Mouse (Mus musculus) intestine, postnatal 0 days (tissue): Measurements from ENCODE around the gene Ppfia3. TPM values are rescaled to one million over a fixed set of nuclear protein-coding genes. Genes with fewer than 3 reads are reported as not detected.
A peak's percentile ranks its signal among the peaks of the same experiment; 100 is the strongest.

ENCODE experiments used
- ATAC-seq: fragments of 200-750 bp; cut with Nextera tagmentation; 2 replicates; pipeline ENCODE4 v1.8.0; 2017; ENCODE audit warnings: mild to moderate bottlenecking, moderate TSS enrichment, moderate library complexity
- H3K27ac ChIP-seq: fragments of 300-500 bp; sonication (generic); 2 replicates; pipeline ENCODE4 v1.5.1; 2014; ENCODE audit warnings: mild to moderate bottlenecking, low read depth, low read length, moderate library complexity
- H3K27me3 ChIP-seq: fragments of 300-500 bp; sonication (generic); replicated peaks from 2 replicates; pipeline ENCODE4 v1.6.1; 2014; ENCODE audit warnings: low read length, mixed read lengths; ENCODE audit not compliant: control insufficient read depth, insufficient read depth
- H3K36me3 ChIP-seq: fragments of 300-500 bp; sonication (generic); 2 replicates; pipeline ENCODE4 v1.6.1; 2014; ENCODE audit warnings: mild to moderate bottlenecking, moderate library complexity; ENCODE audit not compliant: control insufficient read depth, insufficient read depth
- H3K4me1 ChIP-seq: fragments of 300-500 bp; sonication (generic); replicated peaks from 2 replicates; pipeline ENCODE4 v1.6.1; 2014; ENCODE audit warnings: antibody characterized with exemption, low read length, mixed read lengths; ENCODE audit not compliant: control insufficient read depth, insufficient read depth
- H3K4me2 ChIP-seq: fragments of 300-500 bp; sonication (generic); replicated peaks from 2 replicates; pipeline ENCODE4 v1.6.1; 2014; ENCODE audit warnings: low read depth, mild to moderate bottlenecking, moderate library complexity
- H3K4me3 ChIP-seq: fragments of 300-500 bp; sonication (generic); 2 replicates; pipeline ENCODE4 v1.5.1; 2014; ENCODE audit warnings: low read depth, low read length
- H3K9ac ChIP-seq: fragments of 300-500 bp; sonication (generic); 2 replicates; pipeline ENCODE4 v1.6.1; 2014; ENCODE audit warnings: mild to moderate bottlenecking, low read depth, low read length
- H3K9me3 ChIP-seq: fragments of 300-500 bp; sonication (generic); 2 replicates; pipeline ENCODE4 v1.6.1; 2016; ENCODE audit warnings: mixed run types; ENCODE audit not compliant: control insufficient read depth
- CTCF ChIP-seq: sonication (generic); IDR thresholded peaks from 2 replicates; pipeline ENCODE4 v1.5.1; 2016; ENCODE audit warnings: low read depth, mild to moderate bottlenecking, control low read depth, antibody characterized with exemption, moderate library complexity
- WGBS: fragments of 180-500 bp; shearing (Covaris S2); extraction: QIAGEN DNeasy Blood & Tissue Kit; methylation state at CpG from one replicate; pipeline ENCODE4 v1.1.7; 2014; 5-methylcytosine and 5-hydroxymethylcytosine counted together
- polyA plus RNA-seq: library from polyadenylated mRNA; unstranded; fragments of >200 nt; fragmentation: Nextera tagmentation; extraction: Ambion mirVana; gene quantifications from 2 replicates; pipeline ENCODE4 v1.2.1, GENCODE M21; 2015

Gene Ppfia3
- polyA plus RNA-seq, 1 experiment from 2014 or later: 24.5 TPM

- peak overlapping the region; percentile 60 for H3K27ac ChIP-seq
- TF ChIP-seq CTCF: no peak
- no peak overlapping the region for H3K9ac ChIP-seq
- H3K4me1 ChIP-seq: no peaks in the 10 kb centered on the region; the same call in 1 of the 2 replicates
- peaks cover 58% of the 10 kb centered on the region for H3K36me3 ChIP-seq
- no peaks in the 10 kb centered on the region for H3K9me3 ChIP-seq
- no peak overlapping the region; the same call in 1 of the 2 replicates for H3K4me2 ChIP-seq
- H3K27me3 ChIP-seq: no peaks in the 10 kb centered on the region
- 15% methylated on average over 9 of the region's 9 CpGs for WGBS
- H3K4me3 ChIP-seq: no peak overlapping the region
- peak; percentile 34; the same call in 1 of the 2 replicates for ATAC-seq
Observed at GRCm38 (mm10) chr7:45313495-45313894, 53.3 kb downstream of the Ppfia3 start.

GRCm38 (mm10) chr7:45312686-45313453, 53.9 kb downstream of the Ppfia3 start:
- Histone ChIP-seq H3K4me1 (no peaks in the 10 kb centered on the region; the same call in 1 of the 2 replicates), H3K9ac (no peak overlapping the region), H3K27ac (peak overlapping the region; percentile 60), H3K4me3 (no peak overlapping the region), H3K9me3 (no peaks in the 10 kb centered on the region), H3K36me3 (peaks cover 58% of the 10 kb centered on the region), H3K27me3 (no peaks in the 10 kb centered on the region), H3K4me2 (no peak overlapping the region; the same call in 1 of the 2 replicates)
- ATAC-seq: no peak
- WGBS: 16% methylated on average over 10 of the region's 10 CpGs
- no peak for TF ChIP-seq CTCF

GRCm38 (mm10) chr7:45312023-45312422, 54.8 kb downstream of the Ppfia3 start:
- WGBS: 24% methylated on average over 8 of the region's 8 CpGs
- Histone ChIP-seq H3K9ac (no peak overlapping the region), H3K27ac (peak overlapping the region; percentile 54), H3K9me3 (no peaks in the 10 kb centered on the region), H3K36me3 (peaks cover 58% of the 10 kb centered on the region), H3K27me3 (no peaks in the 10 kb centered on the region), H3K4me3 (no peak overlapping the region), H3K4me2 (no peak overlapping the region), H3K4me1 (no peaks in the 10 kb centered on the region; the same call in 1 of the 2 replicates)
- no peak for ATAC-seq
- TF ChIP-seq CTCF: no peak

DNA sequence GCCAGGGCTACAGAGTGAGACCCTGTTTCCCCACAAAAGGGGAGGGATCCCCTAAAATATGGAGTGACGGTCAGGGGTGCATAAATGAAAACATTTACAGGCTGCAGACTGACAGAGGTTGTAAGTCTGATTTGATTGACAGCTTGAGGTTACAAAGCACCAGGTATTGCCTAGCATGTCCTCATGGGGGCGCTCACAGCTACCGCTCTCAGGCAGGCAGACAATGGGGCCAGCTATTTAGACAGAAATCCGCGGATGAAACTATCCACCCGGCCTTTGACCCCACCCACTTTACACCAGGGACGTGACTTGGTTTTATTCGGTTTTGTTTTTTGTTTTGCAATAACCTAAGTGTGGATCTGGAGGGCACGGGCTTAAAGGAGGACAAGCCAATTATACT, 57.4 kb downstream of the Ppfia3 start:
- H3K27ac ChIP-seq: no peak overlapping the region
- H3K9ac ChIP-seq: no peak overlapping the region
- H3K4me1 ChIP-seq: no peaks in the 10 kb centered on the region; the same call in 1 of the 2 replicates
- H3K36me3 ChIP-seq: peaks cover 47% of the 10 kb centered on the region
- H3K9me3 ChIP-seq: no peaks in the 10 kb centered on the region
- TF ChIP-seq CTCF: peak; percentile 87
- WGBS: 17% methylated on average over 9 of the region's 9 CpGs
- H3K4me3 ChIP-seq: no peak overlapping the region
- no peak overlapping the region for H3K4me2 ChIP-seq
- ATAC-seq: no peak
- H3K27me3 ChIP-seq: no peaks in the 10 kb centered on the region

GRCm38 (mm10) chr7:45308551-45309240, 58.1 kb downstream of the Ppfia3 start:
- WGBS: 73% methylated on average over 15 of the region's 15 CpGs
- no peak for ATAC-seq
- H3K36me3 ChIP-seq: peaks cover 52% of the 10 kb centered on the region

GRCm38 (mm10) chr7:45305275-45305674, 61.5 kb downstream of the Ppfia3 start:
- Histone ChIP-seq H3K27me3 (no peaks in the 10 kb centered on the region), H3K9ac (no peak overlapping the region), H3K36me3 (peaks cover 55% of the 10 kb centered on the region), H3K4me3 (no peak overlapping the region), H3K27ac (no peak overlapping the region), H3K4me1 (no peaks in the 10 kb centered on the region; the same call in 1 of the 2 replicates), H3K9me3 (no peaks in the 10 kb centered on the region), H3K4me2 (peak overlapping the region; percentile 47)
- 8% methylated on average over 17 of the region's 17 CpGs for WGBS
- peak; percentile 78 for ATAC-seq
- TF ChIP-seq CTCF: peak; percentile 97

More at GRCm38 (mm10) chr7:45308551-45309240, 58.1 kb downstream of the Ppfia3 start:
- Histone ChIP-seq H3K4me3 (no peak overlapping the region), H3K27me3 (no peaks in the 10 kb centered on the region), H3K27ac (no peak overlapping the region), H3K9me3 (no peaks in the 10 kb centered on the region), H3K4me2 (no peak overlapping the region), H3K9ac (no peak overlapping the region), H3K4me1 (no peaks in the 10 kb centered on the region; the same call in 1 of the 2 replicates)
- TF ChIP-seq CTCF: no peak
